Mouse (Mus musculus) forebrain, postnatal 0 days (tissue): ENCODE measurements at regions not wholly inside any gene's neighbourhood (a gene's known extent, or its start where the extent isn't known, plus 50 kb on each side); places are given as distances from the start of the nearest gene placed in this dataset.

Source experiments
- ATAC-seq: fragments of 200-750 bp; cut with Nextera tagmentation; 2 replicates; pipeline ENCODE4 v1.8.0; 2017; ENCODE audit warnings: mild to moderate bottlenecking, moderate library complexity
- DNase-seq: peaks from one replicate; pipeline ENCODE4 v3.0.0-alpha.2; 2015
- H3K27ac ChIP-seq: fragments of 300-500 bp; sonication (generic); 2 replicates; pipeline ENCODE4 v1.5.1; 2014; ENCODE audit warnings: low read depth, mild to moderate bottlenecking, antibody characterized with exemption, low read length, moderate library complexity, mixed read lengths
- H3K27me3 ChIP-seq: fragments of 300-500 bp; sonication (generic); 2 replicates; pipeline ENCODE4 v1.6.1; 2014; ENCODE audit warnings: mild to moderate bottlenecking, low read length, mixed read lengths; ENCODE audit not compliant: insufficient read depth
- H3K36me3 ChIP-seq: fragments of 300-500 bp; sonication (generic); 2 replicates; pipeline ENCODE4 v1.6.1; 2014; ENCODE audit warnings: mild to moderate bottlenecking, moderate library complexity; ENCODE audit not compliant: insufficient read depth
- H3K4me1 ChIP-seq: fragments of 300-500 bp; sonication (generic); 2 replicates; pipeline ENCODE4 v1.6.1; 2014; ENCODE audit warnings: antibody characterized with exemption; ENCODE audit not compliant: insufficient read depth
- H3K4me2 ChIP-seq: fragments of 300-500 bp; sonication (generic); 2 replicates; pipeline ENCODE4 v1.6.1; 2014; ENCODE audit warnings: low read depth, mild to moderate bottlenecking, moderate library complexity
- H3K4me3 ChIP-seq: fragments of 300-500 bp; sonication (generic); 2 replicates; pipeline ENCODE4 v1.5.1; 2014; ENCODE audit warnings: low read depth, low read length, mixed read lengths
- H3K9ac ChIP-seq: fragments of 300-500 bp; sonication (generic); 2 replicates; pipeline ENCODE4 v1.6.1; 2014; ENCODE audit warnings: mild to moderate bottlenecking
- H3K9me3 ChIP-seq: fragments of 300-500 bp; sonication (generic); 2 replicates; pipeline ENCODE4 v1.6.1; 2016; ENCODE audit warnings: low read length
- CTCF ChIP-seq: sonication (generic); IDR thresholded peaks from 2 replicates; pipeline ENCODE4 v1.5.1; 2016; ENCODE audit warnings: antibody characterized with exemption, control low read depth, low read depth
- WGBS: fragments of 180-500 bp; shearing (Covaris S2); extraction: QIAGEN DNeasy Blood & Tissue Kit; methylation state at CpG from one replicate; pipeline ENCODE4 v1.1.7; 2014; 5-methylcytosine and 5-hydroxymethylcytosine counted together

DNA sequence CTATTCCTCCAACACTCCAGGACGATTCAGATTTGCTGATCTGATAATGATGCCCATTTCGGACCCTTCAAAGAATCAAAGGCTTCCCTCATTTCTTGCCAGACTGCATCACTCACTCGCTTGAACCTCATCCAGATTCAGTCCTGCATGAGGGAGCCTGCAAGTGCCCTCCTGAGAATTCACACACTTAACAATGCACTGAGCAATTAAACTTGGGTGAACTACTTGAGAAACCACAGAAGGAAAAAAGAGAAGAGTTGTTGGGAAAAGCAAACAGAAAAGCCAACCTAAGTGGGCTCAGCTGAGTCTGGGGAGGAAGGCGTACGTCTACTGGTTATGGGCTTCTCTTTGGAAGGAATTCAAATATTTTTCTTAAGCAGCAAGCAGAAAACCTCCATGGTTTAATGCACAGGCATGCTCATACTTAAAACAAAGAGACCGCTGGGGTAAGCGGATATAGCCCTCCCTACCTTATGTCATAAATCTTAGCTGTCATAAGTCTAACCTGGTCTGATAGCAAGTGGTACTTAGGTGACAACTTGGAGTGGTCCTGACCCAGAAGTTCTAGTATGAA is 343.6 kb upstream of the Jmjd1c start:
- no peak for ATAC-seq

DNA sequence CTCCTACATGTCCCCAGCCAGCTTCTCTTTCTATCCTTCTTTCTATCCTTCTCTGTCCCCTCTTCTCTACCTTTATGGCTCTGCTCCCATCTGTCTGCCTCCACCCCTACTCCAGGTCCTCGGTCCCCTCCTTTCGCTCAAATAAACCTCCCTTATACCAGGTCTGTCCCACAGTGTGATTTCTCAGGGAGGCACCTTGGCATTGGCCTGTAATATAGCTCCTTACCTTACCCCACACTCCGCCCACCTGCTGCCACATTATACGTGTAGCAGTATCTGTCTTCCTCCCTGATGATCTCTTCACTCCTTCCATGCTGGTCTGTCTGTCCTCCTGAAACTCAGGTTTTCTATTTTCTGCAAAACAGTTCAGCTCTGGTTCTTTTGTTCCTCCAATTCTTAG is 339.1 kb upstream of the Jmjd1c start:
- Histone ChIP-seq H3K9ac (no peak overlapping the region), H3K4me3 (no peak overlapping the region), H3K27me3 (no peaks in the 10 kb centered on the region), H3K4me2 (no peak overlapping the region), H3K27ac (no peak overlapping the region), H3K9me3 (no peaks in the 10 kb centered on the region), H3K36me3 (no peaks in the 10 kb centered on the region), H3K4me1 (no peaks in the 10 kb centered on the region)
- DNase-seq (no peak), ATAC-seq (no peak)
- WGBS = 90% methylated on average over 4 of the region's 4 CpGs
- TF ChIP-seq CTCF = no peak

More for the DNA sequence above, 343.6 kb upstream of the Jmjd1c start:
- H3K4me2 ChIP-seq = no peak overlapping the region
- H3K36me3 ChIP-seq = no peaks in the 10 kb centered on the region
- H3K9me3 ChIP-seq = no peaks in the 10 kb centered on the region
- TF ChIP-seq CTCF = no peak
- H3K4me1 ChIP-seq = no peaks in the 10 kb centered on the region
- no peaks in the 10 kb centered on the region for H3K27me3 ChIP-seq
- 79% methylated on average over 7 of the region's 7 CpGs for WGBS
- H3K9ac ChIP-seq = no peak overlapping the region
- no peak for DNase-seq
- no peak overlapping the region for H3K27ac ChIP-seq
- H3K4me3 ChIP-seq = no peak overlapping the region

DNA sequence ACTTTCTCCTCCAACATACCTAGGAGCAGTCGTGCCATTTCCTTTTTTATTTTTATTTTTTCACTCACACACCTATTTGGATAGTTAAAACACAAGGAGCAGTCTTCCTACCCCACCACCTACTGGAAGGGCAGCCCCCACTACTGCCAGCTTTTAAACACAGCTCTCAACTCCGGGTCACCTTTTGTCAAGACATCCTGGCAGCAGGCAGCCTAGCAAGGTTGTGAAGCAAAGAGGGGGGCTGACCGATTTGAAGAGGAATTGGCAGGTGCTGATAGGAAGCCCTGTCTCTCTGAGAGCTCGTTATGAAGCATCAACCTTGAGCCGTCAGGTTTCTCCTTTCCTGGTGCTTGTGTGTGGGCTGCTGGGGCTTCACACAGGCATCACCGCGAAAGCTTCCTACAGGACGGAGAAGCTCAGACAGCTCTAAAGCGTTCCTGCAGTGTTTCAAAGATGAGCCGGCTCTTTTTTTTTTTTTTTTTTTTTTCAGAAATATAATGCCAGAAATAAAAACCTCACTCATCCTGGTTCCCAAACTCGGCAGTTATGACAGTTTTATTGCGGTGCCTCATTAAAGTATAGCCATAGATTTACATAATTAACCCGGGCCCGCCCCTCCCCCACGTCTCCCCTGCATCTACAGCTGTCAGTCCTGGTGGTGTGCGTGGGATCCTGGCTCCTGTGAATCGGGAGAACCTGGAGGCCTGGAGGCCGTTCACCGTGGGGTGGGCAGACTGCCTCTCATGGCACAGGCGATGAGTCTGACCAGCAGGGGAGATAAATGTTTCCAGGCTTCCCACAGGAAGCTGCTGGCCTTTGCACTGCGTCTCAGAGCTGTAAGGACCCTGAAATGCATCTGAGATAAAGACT is 325.5 kb upstream of the Jmjd1c start:
- no peak overlapping the region for H3K27ac ChIP-seq
- ATAC-seq = peak; percentile 43
- H3K36me3 ChIP-seq = no peaks in the 10 kb centered on the region
- no peak overlapping the region for H3K4me3 ChIP-seq
- WGBS = 26% methylated on average over 21 of the region's 21 CpGs
- peak overlapping the region; percentile 35 for H3K4me2 ChIP-seq
- TF ChIP-seq CTCF = no peak
- no peaks in the 10 kb centered on the region for H3K27me3 ChIP-seq
- H3K4me1 ChIP-seq = no peaks in the 10 kb centered on the region
- H3K9ac ChIP-seq = 0 out of 2 replicates have a peak overlapping the region, but pooled peaks have one; percentile 18
- peak; percentile 26 for DNase-seq
- 0 out of 2 replicates have a peak, but pooled peaks cover 5% of the 10 kb centered on the region for H3K9me3 ChIP-seq

DNA sequence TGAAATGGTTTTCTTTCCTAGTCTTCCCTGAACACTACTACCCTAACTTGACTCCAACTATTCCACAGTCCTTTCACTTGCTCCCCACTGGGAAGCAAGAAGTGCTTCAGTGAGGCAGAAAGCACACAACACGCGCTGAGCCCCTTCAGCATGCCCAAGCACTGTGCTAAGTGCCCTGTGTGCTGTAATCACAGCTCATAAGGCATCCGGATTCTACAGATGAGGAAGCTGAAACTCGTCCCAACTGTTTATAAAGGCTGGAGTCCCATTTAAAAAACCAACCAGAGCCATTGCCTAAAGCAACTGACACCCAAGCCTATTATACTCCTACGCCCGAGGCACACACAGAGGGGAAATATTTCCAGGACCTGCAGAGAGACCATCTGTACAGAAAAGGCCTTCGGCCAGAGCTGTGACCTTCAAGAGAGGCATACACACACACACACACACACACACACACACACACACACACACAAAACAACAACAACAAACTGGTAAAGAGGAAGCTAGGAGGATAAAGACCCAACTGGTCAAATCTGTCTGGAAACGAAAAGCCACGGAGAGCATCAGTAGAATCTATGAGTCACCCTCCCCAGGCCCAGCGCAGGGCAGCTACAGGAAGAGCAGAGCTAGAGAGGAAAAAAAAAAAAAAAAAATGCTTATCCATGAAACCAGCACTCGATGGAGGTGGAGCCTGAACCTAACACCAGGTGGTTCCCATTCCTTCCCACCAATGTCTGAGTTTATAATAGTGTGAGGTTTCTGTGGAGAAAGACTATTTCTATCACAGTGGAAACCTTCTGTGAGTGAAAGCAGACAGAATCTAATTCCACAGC is 315.4 kb upstream of the Jmjd1c start:
- Histone ChIP-seq H3K27ac (no peak overlapping the region), H3K4me3 (no peak overlapping the region), H3K9me3 (peaks cover 3% of the 10 kb centered on the region; the same call in 1 of the 2 replicates), H3K4me1 (no peaks in the 10 kb centered on the region), H3K27me3 (no peaks in the 10 kb centered on the region), H3K4me2 (no peak overlapping the region), H3K36me3 (no peaks in the 10 kb centered on the region), H3K9ac (no peak overlapping the region)
- DNase-seq (no peak), ATAC-seq (no peak)
- WGBS = 83% methylated on average over 11 of the region's 11 CpGs
- no peak for TF ChIP-seq CTCF

DNA sequence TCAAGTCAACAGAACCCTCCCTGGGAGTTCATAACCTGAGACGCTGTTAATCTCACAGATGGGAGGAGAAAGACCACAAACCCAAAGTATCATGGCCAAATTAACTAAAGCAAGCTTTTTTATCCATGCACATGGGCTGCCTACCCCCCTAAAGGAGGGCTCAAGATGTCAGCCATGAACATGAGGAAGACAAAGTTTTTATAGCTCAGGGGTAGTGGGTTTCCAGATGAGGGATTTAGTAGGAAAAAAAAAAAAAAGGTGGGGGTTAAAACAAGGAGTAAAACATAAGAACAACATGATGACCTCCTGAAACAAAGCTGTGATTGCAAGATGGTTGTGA is 314.8 kb upstream of the Jmjd1c start:
- Histone ChIP-seq H3K36me3 (no peaks in the 10 kb centered on the region), H3K4me2 (no peak overlapping the region), H3K4me1 (no peaks in the 10 kb centered on the region), H3K27ac (no peak overlapping the region), H3K9me3 (peaks cover 3% of the 10 kb centered on the region; the same call in 1 of the 2 replicates), H3K4me3 (no peak overlapping the region), H3K27me3 (no peaks in the 10 kb centered on the region), H3K9ac (no peak overlapping the region)
- DNase-seq (no peak), ATAC-seq (no peak)
- 77% methylated on average over 1 of the region's 1 CpGs for WGBS
- no peak for TF ChIP-seq CTCF

DNA sequence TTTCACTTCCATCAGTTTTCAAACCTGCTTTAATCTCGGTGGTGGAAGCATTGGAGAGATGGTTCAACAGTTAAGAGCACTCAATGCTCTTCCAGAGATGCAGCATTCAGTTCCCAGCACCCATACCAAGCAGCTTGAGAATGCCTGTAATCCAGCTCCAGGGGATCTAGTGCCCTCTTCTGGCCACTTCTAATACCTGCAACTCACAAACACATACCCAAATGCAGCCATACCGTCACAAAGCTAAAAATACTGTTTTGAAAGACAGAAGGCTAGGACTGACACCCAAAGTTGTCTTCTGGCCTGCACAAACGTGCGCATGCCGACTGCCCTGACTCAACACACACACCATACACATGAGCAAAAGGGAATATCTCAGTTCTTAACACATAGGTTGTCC is 313.9 kb upstream of the Jmjd1c start:
- Histone ChIP-seq H3K4me3 (no peak overlapping the region), H3K4me2 (no peak overlapping the region), H3K9me3 (peaks cover 3% of the 10 kb centered on the region; the same call in 1 of the 2 replicates), H3K4me1 (no peaks in the 10 kb centered on the region), H3K27me3 (no peaks in the 10 kb centered on the region), H3K27ac (no peak overlapping the region), H3K9ac (no peak overlapping the region), H3K36me3 (no peaks in the 10 kb centered on the region)
- ATAC-seq = no peak
- WGBS = 96% methylated on average over 5 of the region's 5 CpGs
- no peak for DNase-seq
- peak; percentile 19 for TF ChIP-seq CTCF

DNA sequence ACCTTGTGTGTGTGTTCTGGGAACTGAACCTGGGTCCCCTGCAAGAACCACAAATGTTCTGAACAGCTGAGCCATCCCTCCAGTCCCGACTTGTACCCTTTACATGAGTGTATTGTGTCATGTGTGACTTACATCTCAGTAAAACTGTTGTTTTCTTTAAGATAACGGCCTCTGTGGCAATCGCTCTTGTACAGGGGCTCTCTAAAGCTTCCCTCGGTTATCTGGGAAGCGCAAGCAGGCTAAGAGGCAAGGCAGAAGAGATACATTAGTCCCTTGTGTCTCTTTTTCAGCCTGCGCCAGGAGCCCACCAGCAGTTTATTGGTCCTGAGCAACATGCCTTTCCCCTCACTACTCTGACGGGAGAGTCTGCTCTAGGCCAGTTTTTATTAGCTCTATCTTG is 308.1 kb upstream of the Jmjd1c start:
- no peak for ATAC-seq
- Histone ChIP-seq H3K9ac (no peak overlapping the region), H3K27me3 (no peaks in the 10 kb centered on the region), H3K9me3 (no peaks in the 10 kb centered on the region), H3K27ac (no peak overlapping the region), H3K36me3 (no peaks in the 10 kb centered on the region), H3K4me1 (no peaks in the 10 kb centered on the region), H3K4me3 (no peak overlapping the region), H3K4me2 (no peak overlapping the region)
- DNase-seq = no peak
- WGBS = 89% methylated on average over 7 of the region's 7 CpGs
- TF ChIP-seq CTCF = no peak
